Mouse (Mus musculus) bone marrow macrophage, adult 2 months (primary cell): ENCODE measurements at regions not wholly inside any gene's neighbourhood (a gene's known extent, or its start where the extent isn't known, plus 50 kb on each side); places are given as distances from the start of the nearest gene placed in this dataset.

Experiments
- CTCF ChIP-seq: IDR thresholded peaks from 2 replicates; pipeline ENCODE4 v1.5.1; 2012; ENCODE audit warnings: low read depth, mild to moderate bottlenecking, low read length, moderate library complexity
- POLR2A ChIP-seq: IDR thresholded peaks from 2 replicates; pipeline ENCODE4 v1.6.1; 2012; ENCODE audit warnings: mild to moderate bottlenecking, low read depth, low read length, borderline replicate concordance

DNA sequence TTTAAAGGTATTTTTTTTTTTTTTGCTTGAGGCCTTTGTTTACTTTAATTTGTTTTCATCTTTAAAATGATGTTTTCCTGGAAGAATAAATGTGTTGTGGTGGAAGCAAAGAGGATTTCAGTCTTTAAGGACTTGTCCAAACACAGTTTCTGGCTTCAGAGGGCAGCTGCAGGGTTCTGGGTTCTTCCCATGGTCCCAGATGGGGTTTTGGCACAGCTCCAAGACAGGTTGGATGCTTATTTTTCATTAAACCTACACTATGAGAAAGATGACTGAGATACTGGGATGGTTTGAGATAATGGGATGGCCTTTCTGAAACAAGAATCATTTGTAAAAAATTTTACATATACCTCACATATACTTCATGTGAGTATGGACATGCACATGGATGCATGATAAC lies 234.7 kb upstream of the Sphkap start:
- TF ChIP-seq CTCF = no peak
- TF ChIP-seq POLR2A = no peak
